Mouse (Mus musculus) embryonic facial prominence, embryonic 13.5 days (tissue): ENCODE results near the gene Plrg1. TPM values are rescaled to one million over a fixed set of nuclear protein-coding genes. Genes with fewer than 3 reads are reported as not detected.

ENCODE experiments used
- ATAC-seq: fragments of 200-750 bp; cut with Nextera tagmentation; 2 replicates; pipeline ENCODE4 v1.8.0; 2017; ENCODE audit warnings: low read depth; ENCODE audit not compliant: insufficient number of reproducible peaks, insufficient read depth, low FRiP score, low TSS enrichment
- H3K27ac ChIP-seq: fragments of 300-500 bp; sonication (generic); 2 replicates; pipeline ENCODE4 v1.5.1; 2015; ENCODE audit warnings: moderate library complexity, mild to moderate bottlenecking, inconsistent platforms
- H3K27me3 ChIP-seq: fragments of 300-500 bp; sonication (generic); 2 replicates; pipeline ENCODE4 v1.6.1; 2015; ENCODE audit warnings: mild to moderate bottlenecking, inconsistent platforms
- H3K36me3 ChIP-seq: fragments of 300-500 bp; sonication (generic); 2 replicates; pipeline ENCODE4 v1.6.1; 2015; ENCODE audit warnings: mild to moderate bottlenecking, inconsistent platforms
- H3K4me1 ChIP-seq: fragments of 300-500 bp; sonication (generic); 2 replicates; pipeline ENCODE4 v1.6.1; 2015; ENCODE audit warnings: inconsistent platforms
- H3K4me2 ChIP-seq: fragments of 300-500 bp; sonication (generic); 2 replicates; pipeline ENCODE4 v1.6.1; 2015; ENCODE audit warnings: moderate library complexity, mild to moderate bottlenecking, inconsistent platforms
- H3K4me3 ChIP-seq: fragments of 300-500 bp; sonication (generic); 2 replicates; pipeline ENCODE4 v1.5.1; 2015; ENCODE audit warnings: mild to moderate bottlenecking, inconsistent platforms
- H3K9ac ChIP-seq: fragments of 300-500 bp; sonication (generic); 2 replicates; pipeline ENCODE4 v1.6.1; 2015; ENCODE audit warnings: mild to moderate bottlenecking, inconsistent platforms
- H3K9me3 ChIP-seq: fragments of 300-500 bp; sonication (generic); 2 replicates; pipeline ENCODE4 v1.6.1; 2016; ENCODE audit warnings: inconsistent platforms
- WGBS: fragments of 180-500 bp; shearing (Covaris S2); methylation state at CpG from one replicate; pipeline ENCODE4 v1.1.7; 2015; ENCODE audit warnings: mixed read lengths; 5-methylcytosine and 5-hydroxymethylcytosine counted together
- polyA plus RNA-seq: library from polyadenylated mRNA; unstranded; fragments of >200 nt; fragmentation: Nextera tagmentation; extraction: Ambion mirVana; gene quantifications from 2 replicates; pipeline ENCODE4 v1.2.1, GENCODE M21; 2015

Gene Plrg1
- polyA plus RNA-seq = 110 and 111 TPM in 2 replicates

GRCm38 (mm10) chr3:83055281-83056038 lies at the start of gene Plrg1:
Plrg1 (plus strand) TSS chr3:83055522.
- Histone ChIP-seq H3K27ac (peak within 1 kb of the TSS; percentile 75), H3K4me1 (peaks cover 9% of the 10 kb centered on the region), H3K4me2 (peak within 1 kb of the TSS; percentile 87), H3K36me3 (peaks cover 33% of the 10 kb centered on the region), H3K27me3 (no peaks in the 10 kb centered on the region), H3K4me3 (peak within 1 kb of the TSS; percentile 83), H3K9me3 (no peaks in the 10 kb centered on the region), H3K9ac (peak within 1 kb of the TSS; percentile 88)
- ATAC-seq = peak; percentile 97
- under 1% methylated on average over 61 of the region's 61 CpGs for WGBS

- H3K4me3 ChIP-seq = no peak within 1 kb of the TSS
- WGBS = 36% methylated on average over 7 of the region's 7 CpGs
- H3K4me1 ChIP-seq = no peaks in the 10 kb centered on the region
- no peak within 1 kb of the TSS for H3K27ac ChIP-seq
- no peak for ATAC-seq
- no peaks in the 10 kb centered on the region for H3K9me3 ChIP-seq
- H3K27me3 ChIP-seq = no peaks in the 10 kb centered on the region
- H3K9ac ChIP-seq = no peak within 1 kb of the TSS
- no peaks in the 10 kb centered on the region for H3K36me3 ChIP-seq
- no peak within 1 kb of the TSS for H3K4me2 ChIP-seq
These were observed 47.8 kb upstream of the Plrg1 start, which contains the start of gene Fgg for GRCm38 (mm10) chr3:83007557-83007956. Fgg (plus strand) TSS chr3:83007724.

DNA sequence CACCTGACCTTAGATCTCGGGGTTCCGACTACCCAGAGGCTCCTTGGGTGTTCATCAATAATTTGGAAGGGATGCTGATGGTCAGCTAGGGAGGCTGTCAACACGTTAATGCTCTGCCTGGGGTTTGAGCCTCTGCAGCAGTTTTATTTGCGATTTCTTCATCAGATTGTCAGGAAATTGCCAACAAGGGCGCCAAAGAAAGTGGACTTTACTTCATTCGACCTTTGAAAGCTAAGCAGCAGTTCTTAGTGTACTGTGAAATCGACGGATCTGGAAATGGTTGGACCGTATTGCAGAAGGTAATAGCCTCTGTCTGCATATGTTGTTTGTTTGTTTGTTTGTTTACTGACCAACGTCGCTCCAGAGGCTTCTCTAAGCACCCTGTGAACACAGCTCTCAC lies 45.0 kb upstream of the Plrg1 start:
- no peak overlapping the region for H3K4me3 ChIP-seq
- no peaks in the 10 kb centered on the region for H3K9me3 ChIP-seq
- no peak overlapping the region for H3K4me2 ChIP-seq
- no peaks in the 10 kb centered on the region for H3K27me3 ChIP-seq
- ATAC-seq = no peak
- WGBS = 82% methylated on average over 11 of the region's 11 CpGs
- H3K27ac ChIP-seq = no peak overlapping the region
- no peak overlapping the region for H3K9ac ChIP-seq
- H3K4me1 ChIP-seq = no peaks in the 10 kb centered on the region
- H3K36me3 ChIP-seq = no peaks in the 10 kb centered on the region

DNA sequence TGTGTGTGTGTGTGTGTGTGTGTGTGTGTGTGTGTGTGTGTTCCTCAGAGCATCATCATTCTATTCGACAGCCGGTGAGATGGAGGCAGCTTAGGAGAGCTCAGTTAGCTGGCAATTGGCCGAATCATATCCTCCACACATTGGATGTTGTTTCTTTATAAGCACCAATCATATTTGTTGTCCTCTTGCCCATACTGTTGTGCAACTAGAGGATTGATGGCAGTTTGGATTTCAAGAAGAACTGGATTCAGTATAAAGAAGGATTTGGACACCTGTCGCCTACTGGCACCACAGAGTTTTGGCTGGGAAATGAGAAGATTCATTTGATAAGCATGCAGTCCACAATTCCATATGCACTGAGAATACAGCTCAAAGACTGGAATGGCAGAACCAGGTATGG lies 44.2 kb upstream of the Plrg1 start:
- Histone ChIP-seq H3K27ac (no peak overlapping the region), H3K9ac (no peak overlapping the region), H3K4me1 (no peaks in the 10 kb centered on the region), H3K27me3 (no peaks in the 10 kb centered on the region), H3K4me2 (no peak overlapping the region), H3K4me3 (no peak overlapping the region), H3K9me3 (no peaks in the 10 kb centered on the region), H3K36me3 (no peaks in the 10 kb centered on the region)
- no peak for ATAC-seq
- 87% methylated on average over 4 of the region's 4 CpGs for WGBS

GRCm38 (mm10) chr3:83011565-83011964 lies 43.8 kb upstream of the Plrg1 start:
- WGBS = 47% methylated on average over 4 of the region's 4 CpGs

DNA sequence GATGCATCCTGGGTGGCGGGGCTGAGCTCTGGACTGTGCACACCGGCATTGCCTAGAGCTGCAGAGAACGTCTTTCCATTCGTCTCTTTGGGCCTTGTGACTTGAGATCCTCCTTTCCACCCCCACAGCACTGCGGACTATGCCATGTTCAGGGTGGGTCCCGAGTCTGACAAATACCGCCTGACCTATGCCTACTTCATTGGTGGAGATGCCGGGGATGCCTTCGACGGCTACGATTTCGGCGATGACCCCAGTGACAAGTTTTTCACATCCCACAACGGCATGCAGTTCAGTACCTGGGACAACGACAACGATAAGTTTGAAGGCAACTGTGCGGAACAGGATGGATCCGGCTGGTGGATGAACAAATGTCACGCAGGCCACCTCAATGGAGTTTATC lies 42.7 kb upstream of the Plrg1 start:
- H3K27me3 ChIP-seq = no peaks in the 10 kb centered on the region
- WGBS = 92% methylated on average over 19 of the region's 19 CpGs
- ATAC-seq = no peak
- H3K4me3 ChIP-seq = no peak overlapping the region
- no peak overlapping the region for H3K9ac ChIP-seq
- no peaks in the 10 kb centered on the region for H3K4me1 ChIP-seq
- H3K27ac ChIP-seq = no peak overlapping the region
- no peaks in the 10 kb centered on the region for H3K36me3 ChIP-seq
- no peak overlapping the region for H3K4me2 ChIP-seq
- no peaks in the 10 kb centered on the region for H3K9me3 ChIP-seq

More at GRCm38 (mm10) chr3:83011565-83011964, 43.8 kb upstream of the Plrg1 start:
- Histone ChIP-seq H3K36me3 (no peaks in the 10 kb centered on the region), H3K9ac (no peak overlapping the region), H3K4me3 (no peak overlapping the region), H3K9me3 (no peaks in the 10 kb centered on the region), H3K4me2 (no peak overlapping the region), H3K27ac (no peak overlapping the region), H3K4me1 (no peaks in the 10 kb centered on the region), H3K27me3 (no peaks in the 10 kb centered on the region)
- ATAC-seq = no peak

- no peak overlapping the region for H3K4me2 ChIP-seq
- no peak overlapping the region for H3K27ac ChIP-seq
- H3K9me3 ChIP-seq = no peaks in the 10 kb centered on the region
- H3K4me1 ChIP-seq = no peaks in the 10 kb centered on the region
- no peak overlapping the region for H3K9ac ChIP-seq
- WGBS = 82% methylated on average over 10 of the region's 10 CpGs
- ATAC-seq = no peak
- H3K36me3 ChIP-seq = no peaks in the 10 kb centered on the region
- H3K4me3 ChIP-seq = no peak overlapping the region
- H3K27me3 ChIP-seq = no peaks in the 10 kb centered on the region
These were observed 41.4 kb upstream of the Plrg1 start for GRCm38 (mm10) chr3:83013951-83014350.

DNA sequence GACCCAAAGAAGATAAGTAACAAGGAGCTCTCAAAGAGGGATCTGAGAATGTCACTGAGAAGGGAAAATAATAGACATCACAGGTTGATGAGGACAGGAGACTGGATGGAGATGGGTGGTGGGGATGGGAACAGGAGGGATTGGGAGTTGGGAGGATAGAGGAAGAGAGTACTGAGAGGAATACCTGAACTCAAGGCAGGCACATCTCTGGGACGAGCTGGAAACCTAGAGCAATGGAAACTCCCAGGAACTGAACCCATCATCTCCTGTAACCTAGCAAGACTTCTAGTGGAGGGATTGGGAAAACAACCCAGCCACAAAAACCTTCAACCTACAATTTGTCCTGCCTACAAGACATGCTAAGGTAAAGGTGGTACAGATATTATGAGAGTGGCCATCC lies 39.1 kb upstream of the Plrg1 start:
- no peak for ATAC-seq
- Histone ChIP-seq H3K4me1 (no peaks in the 10 kb centered on the region), H3K27me3 (no peaks in the 10 kb centered on the region), H3K4me2 (no peak overlapping the region), H3K36me3 (no peaks in the 10 kb centered on the region), H3K4me3 (no peak overlapping the region), H3K9ac (no peak overlapping the region), H3K9me3 (no peaks in the 10 kb centered on the region), H3K27ac (no peak overlapping the region)
- WGBS = 79% methylated on average over 1 of the region's 1 CpGs

GRCm38 (mm10) chr3:83020387-83020786 lies 34.9 kb upstream of the Plrg1 start:
- no peak overlapping the region for H3K4me3 ChIP-seq
- 82% methylated on average over 2 of the region's 2 CpGs for WGBS
- H3K36me3 ChIP-seq = no peaks in the 10 kb centered on the region
- ATAC-seq = no peak
- no peaks in the 10 kb centered on the region for H3K4me1 ChIP-seq
- no peak overlapping the region for H3K4me2 ChIP-seq
- no peak overlapping the region for H3K27ac ChIP-seq
- no peaks in the 10 kb centered on the region for H3K9me3 ChIP-seq
- H3K9ac ChIP-seq = no peak overlapping the region
- no peaks in the 10 kb centered on the region for H3K27me3 ChIP-seq

GRCm38 (mm10) chr3:83021176-83021575 lies 34.1 kb upstream of the Plrg1 start:
- no peak overlapping the region for H3K27ac ChIP-seq
- no peaks in the 10 kb centered on the region for H3K27me3 ChIP-seq
- no peak for ATAC-seq
- 92% methylated on average over 5 of the region's 5 CpGs for WGBS
- no peaks in the 10 kb centered on the region for H3K9me3 ChIP-seq
- H3K9ac ChIP-seq = no peak overlapping the region
- no peak overlapping the region for H3K4me3 ChIP-seq
- no peaks in the 10 kb centered on the region for H3K36me3 ChIP-seq
- no peaks in the 10 kb centered on the region for H3K4me1 ChIP-seq
- H3K4me2 ChIP-seq = no peak overlapping the region

- Histone ChIP-seq H3K4me1 (no peaks in the 10 kb centered on the region), H3K27me3 (no peaks in the 10 kb centered on the region), H3K4me2 (no peak overlapping the region), H3K9me3 (no peaks in the 10 kb centered on the region), H3K36me3 (no peaks in the 10 kb centered on the region), H3K9ac (no peak overlapping the region), H3K27ac (no peak overlapping the region), H3K4me3 (no peak overlapping the region)
- no peak for ATAC-seq
- WGBS = 70% methylated on average over 6 of the region's 6 CpGs
These were observed 30.3 kb upstream of the Plrg1 start for GRCm38 (mm10) chr3:83025036-83025435.

GRCm38 (mm10) chr3:83025475-83026301 lies 29.6 kb upstream of the Plrg1 start, which contains the start of gene Fga:
Fga (plus strand) TSS chr3:83026076.
- H3K27me3 ChIP-seq = no peaks in the 10 kb centered on the region
- no peak within 1 kb of the TSS for H3K9ac ChIP-seq
- no peaks in the 10 kb centered on the region for H3K36me3 ChIP-seq
- no peaks in the 10 kb centered on the region for H3K4me1 ChIP-seq
- H3K4me3 ChIP-seq = no peak within 1 kb of the TSS
- WGBS = 74% methylated on average over 9 of the region's 9 CpGs
- no peaks in the 10 kb centered on the region for H3K9me3 ChIP-seq
- H3K4me2 ChIP-seq = no peak within 1 kb of the TSS
- H3K27ac ChIP-seq = no peak within 1 kb of the TSS
- ATAC-seq = no peak
